Mouse (Mus musculus): ENCODE measurements at regions not wholly inside any gene's neighbourhood (a gene's known extent, or its start where the extent isn't known, plus 50 kb on each side); places are given as distances from the start of the nearest gene placed in this dataset.

DNA sequence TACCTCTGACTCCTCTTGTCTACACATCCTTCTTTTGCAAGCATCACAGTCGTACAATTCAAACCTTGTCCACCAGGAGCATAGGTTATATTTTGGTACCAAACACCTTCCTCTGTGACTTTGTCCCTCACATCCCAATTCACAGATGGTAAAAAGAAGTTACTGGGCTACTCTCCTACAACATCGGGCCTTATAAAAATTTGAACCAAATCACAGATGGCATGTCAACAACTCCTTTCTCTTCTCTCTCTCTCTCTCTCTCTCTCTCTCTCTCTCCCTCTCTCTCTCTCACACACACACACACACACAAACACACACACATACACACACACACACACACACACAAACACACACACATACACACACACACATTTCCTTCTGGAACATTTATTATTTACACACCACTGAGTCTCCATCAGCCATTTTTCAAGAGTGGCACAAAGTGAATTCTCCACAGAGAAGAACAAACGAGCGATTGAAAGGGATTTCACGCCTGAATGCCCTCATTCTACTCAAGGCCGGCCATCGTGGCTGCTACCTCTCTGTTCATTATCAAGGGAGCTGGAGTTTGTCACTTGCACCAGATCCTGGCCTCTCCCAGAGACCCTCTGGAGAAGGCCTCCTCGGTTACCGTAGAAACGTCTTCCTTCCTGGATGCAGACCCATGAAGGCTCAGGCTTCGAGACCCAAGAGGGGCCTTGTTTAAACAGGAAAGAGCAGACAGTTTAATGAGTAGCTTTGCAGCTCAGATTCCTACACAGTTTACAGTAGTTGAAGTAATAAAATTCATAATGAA lies 314.7 kb upstream of the Gm12728 start:
- no peak overlapping the region for H3K4me3 ChIP-seq (ENCODE audit: low read depth, low read length)
- 24% methylated on average over 11 of the region's 11 CpGs for WGBS
- no peaks in the 10 kb centered on the region for H3K9me3 ChIP-seq (ENCODE audit: control insufficient read depth, low read length)
- H3K9ac ChIP-seq (ENCODE audit: low read depth, low read length): no peak overlapping the region
- no peaks in the 10 kb centered on the region for H3K27me3 ChIP-seq (ENCODE audit: control insufficient read depth, insufficient read depth, low read length)
- H3K36me3 ChIP-seq (ENCODE audit: control insufficient read depth, insufficient read depth, low read length): no peaks in the 10 kb centered on the region
- H3K4me2 ChIP-seq (replicated peaks; ENCODE audit: low read depth, low read length): no peak overlapping the region
- peak overlapping the region; percentile 36; the same call in 1 of the 2 replicates for H3K27ac ChIP-seq (ENCODE audit: low read depth, low read length)
- peaks cover 5% of the 10 kb centered on the region; the same call in 1 of the 2 replicates for H3K4me1 ChIP-seq (replicated peaks; ENCODE audit: control insufficient read depth, insufficient read depth, low read length)
- DNase-seq (ENCODE audit: low spot score): peak; percentile 88
- peak; percentile 96 for ATAC-seq (ENCODE audit: low FRiP score)

DNA sequence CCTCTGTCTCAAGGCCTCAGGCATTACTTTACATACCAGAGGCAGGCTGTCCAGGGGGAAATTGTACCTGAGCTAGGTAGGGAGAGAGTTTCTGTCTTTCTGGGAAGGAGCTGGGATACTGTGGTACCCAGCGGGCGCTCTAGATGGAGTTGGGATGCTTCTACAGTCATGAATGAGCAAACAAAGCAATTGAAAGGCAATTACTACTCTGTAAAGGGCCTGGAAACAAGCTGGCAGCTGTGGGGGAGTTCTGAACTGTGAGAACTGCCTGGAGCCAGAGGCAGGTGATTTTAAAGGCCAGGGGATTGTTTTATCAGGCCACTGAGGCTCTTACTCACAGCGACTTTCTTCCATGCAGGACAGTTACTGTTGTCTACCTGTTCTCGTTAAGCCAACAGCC lies 313.3 kb upstream of the Gm12728 start:
- Histone ChIP-seq H3K4me3 (ENCODE audit: low read depth, low read length) (no peak overlapping the region), H3K9ac (ENCODE audit: low read depth, low read length) (no peak overlapping the region), H3K27me3 (ENCODE audit: control insufficient read depth, insufficient read depth, low read length) (no peaks in the 10 kb centered on the region), H3K4me2 (replicated peaks; ENCODE audit: low read depth, low read length) (no peak overlapping the region), H3K4me1 (replicated peaks; ENCODE audit: control insufficient read depth, insufficient read depth, low read length) (peaks cover 5% of the 10 kb centered on the region; the same call in 1 of the 2 replicates), H3K36me3 (ENCODE audit: control insufficient read depth, insufficient read depth, low read length) (no peaks in the 10 kb centered on the region), H3K27ac (ENCODE audit: low read depth, low read length) (peak overlapping the region; percentile 40; the same call in 1 of the 2 replicates), H3K9me3 (ENCODE audit: control insufficient read depth, low read length) (no peaks in the 10 kb centered on the region)
- ATAC-seq (ENCODE audit: low FRiP score) (peak; percentile 28; the same call in 1 of the 2 replicates), DNase-seq (ENCODE audit: low spot score) (peak; percentile 17)
- WGBS: 69% methylated on average over 4 of the region's 4 CpGs

DNA sequence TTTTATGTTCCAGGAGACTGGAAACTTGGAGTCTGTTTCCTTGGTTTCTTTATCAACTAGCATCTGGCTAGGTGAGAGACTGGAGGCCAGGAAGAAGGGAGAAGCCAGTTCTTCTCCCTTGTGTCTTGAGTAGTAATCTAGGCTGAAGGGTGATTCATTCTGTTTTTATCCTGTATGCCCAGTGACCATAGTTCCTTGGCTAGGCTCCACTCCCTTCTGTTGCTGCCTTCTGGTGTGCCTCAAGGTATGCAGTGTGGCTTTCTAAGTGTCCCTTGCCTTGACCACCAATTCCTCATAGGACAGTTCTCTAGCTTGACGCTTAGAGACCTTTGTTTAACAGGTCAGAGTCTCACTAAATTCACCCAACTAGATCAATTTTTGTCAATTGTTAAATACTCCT lies 303.3 kb upstream of the Gm12728 start:
- H3K4me2 ChIP-seq (replicated peaks; ENCODE audit: low read depth, low read length): no peak overlapping the region
- H3K27ac ChIP-seq (ENCODE audit: low read depth, low read length): no peak overlapping the region
- DNase-seq (ENCODE audit: low spot score) (no peak), ATAC-seq (ENCODE audit: low FRiP score) (no peak)
- 85% methylated on average over 1 of the region's 1 CpGs for WGBS
- no peaks in the 10 kb centered on the region for H3K4me1 ChIP-seq (replicated peaks; ENCODE audit: control insufficient read depth, insufficient read depth, low read length)
- H3K27me3 ChIP-seq (ENCODE audit: control insufficient read depth, insufficient read depth, low read length): no peaks in the 10 kb centered on the region
- H3K9me3 ChIP-seq (ENCODE audit: control insufficient read depth, low read length): no peaks in the 10 kb centered on the region
- no peak overlapping the region for H3K4me3 ChIP-seq (ENCODE audit: low read depth, low read length)
- H3K9ac ChIP-seq (ENCODE audit: low read depth, low read length): no peak overlapping the region
- no peaks in the 10 kb centered on the region for H3K36me3 ChIP-seq (ENCODE audit: control insufficient read depth, insufficient read depth, low read length)

DNA sequence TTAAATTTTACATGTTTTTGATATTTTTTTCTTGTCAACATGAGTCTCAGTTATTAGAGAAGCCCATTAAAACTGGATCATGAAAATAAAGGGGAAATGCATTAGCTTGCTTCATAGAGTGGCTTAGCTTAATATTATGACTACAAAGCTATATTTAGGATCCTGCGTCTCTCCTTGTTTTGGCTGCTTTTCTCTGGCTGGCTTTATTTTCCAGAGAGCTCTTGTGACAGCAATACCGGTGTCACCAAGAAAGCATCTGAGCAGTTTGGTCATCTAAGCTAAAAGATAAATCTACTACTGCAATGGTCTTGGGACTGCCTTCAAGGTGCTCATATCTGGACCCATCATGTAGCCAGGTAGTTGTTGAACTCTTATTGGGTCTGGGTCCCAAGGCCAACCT lies 293.5 kb upstream of the Gm12728 start:
- ATAC-seq (ENCODE audit: low FRiP score) (no peak), DNase-seq (ENCODE audit: low spot score) (no peak)
- no peak overlapping the region for H3K4me2 ChIP-seq (replicated peaks; ENCODE audit: low read depth, low read length)
- H3K36me3 ChIP-seq (ENCODE audit: control insufficient read depth, insufficient read depth, low read length): no peaks in the 10 kb centered on the region
- no peaks in the 10 kb centered on the region for H3K4me1 ChIP-seq (replicated peaks; ENCODE audit: control insufficient read depth, insufficient read depth, low read length)
- WGBS: 97% methylated on average over 2 of the region's 2 CpGs
- H3K9me3 ChIP-seq (ENCODE audit: control insufficient read depth, low read length): no peaks in the 10 kb centered on the region
- no peak overlapping the region for H3K4me3 ChIP-seq (ENCODE audit: low read depth, low read length)
- H3K27ac ChIP-seq (ENCODE audit: low read depth, low read length): no peak overlapping the region
- no peaks in the 10 kb centered on the region for H3K27me3 ChIP-seq (ENCODE audit: control insufficient read depth, insufficient read depth, low read length)
- no peak overlapping the region for H3K9ac ChIP-seq (ENCODE audit: low read depth, low read length)

- no peak overlapping the region for H3K9ac ChIP-seq (ENCODE audit: low read depth, low read length)
- DNase-seq (ENCODE audit: low spot score) (no peak), ATAC-seq (ENCODE audit: low FRiP score) (no peak)
- no peaks in the 10 kb centered on the region for H3K27me3 ChIP-seq (ENCODE audit: control insufficient read depth, insufficient read depth, low read length)
- H3K4me2 ChIP-seq (replicated peaks; ENCODE audit: low read depth, low read length): no peak overlapping the region
- no peak overlapping the region for H3K27ac ChIP-seq (ENCODE audit: low read depth, low read length)
- H3K9me3 ChIP-seq (ENCODE audit: control insufficient read depth, low read length): no peaks in the 10 kb centered on the region
- WGBS: 92% methylated on average over 2 of the region's 2 CpGs
- H3K4me1 ChIP-seq (replicated peaks; ENCODE audit: control insufficient read depth, insufficient read depth, low read length): no peaks in the 10 kb centered on the region
- no peak overlapping the region for H3K4me3 ChIP-seq (ENCODE audit: low read depth, low read length)
- no peaks in the 10 kb centered on the region for H3K36me3 ChIP-seq (ENCODE audit: control insufficient read depth, insufficient read depth, low read length)
These were observed 283.5 kb upstream of the Gm12728 start for GRCm38 (mm10) chr4:105506190-105506589.

- Histone ChIP-seq H3K9me3 (ENCODE audit: control insufficient read depth, low read length) (no peaks in the 10 kb centered on the region), H3K9ac (ENCODE audit: low read depth, low read length) (no peak overlapping the region), H3K36me3 (ENCODE audit: control insufficient read depth, insufficient read depth, low read length) (no peaks in the 10 kb centered on the region), H3K4me3 (ENCODE audit: low read depth, low read length) (no peak overlapping the region), H3K27ac (ENCODE audit: low read depth, low read length) (no peak overlapping the region), H3K4me1 (replicated peaks; ENCODE audit: control insufficient read depth, insufficient read depth, low read length) (no peaks in the 10 kb centered on the region), H3K4me2 (replicated peaks; ENCODE audit: low read depth, low read length) (no peak overlapping the region), H3K27me3 (ENCODE audit: control insufficient read depth, insufficient read depth, low read length) (no peaks in the 10 kb centered on the region)
- DNase-seq (ENCODE audit: low spot score) (no peak), ATAC-seq (ENCODE audit: low FRiP score) (no peak)
- 87% methylated on average over 7 of the region's 7 CpGs for WGBS
These were observed 282.4 kb upstream of the Gm12728 start for GRCm38 (mm10) chr4:105507221-105507620.

GRCm38 (mm10) chr4:105509091-105509490 lies 280.6 kb upstream of the Gm12728 start:
- DNase-seq (ENCODE audit: low spot score) (no peak), ATAC-seq (ENCODE audit: low FRiP score) (no peak)
- Histone ChIP-seq H3K9me3 (ENCODE audit: control insufficient read depth, low read length) (no peaks in the 10 kb centered on the region), H3K4me1 (replicated peaks; ENCODE audit: control insufficient read depth, insufficient read depth, low read length) (no peaks in the 10 kb centered on the region), H3K4me3 (ENCODE audit: low read depth, low read length) (no peak overlapping the region), H3K9ac (ENCODE audit: low read depth, low read length) (no peak overlapping the region), H3K36me3 (ENCODE audit: control insufficient read depth, insufficient read depth, low read length) (no peaks in the 10 kb centered on the region), H3K27me3 (ENCODE audit: control insufficient read depth, insufficient read depth, low read length) (no peaks in the 10 kb centered on the region), H3K4me2 (replicated peaks; ENCODE audit: low read depth, low read length) (no peak overlapping the region), H3K27ac (ENCODE audit: low read depth, low read length) (no peak overlapping the region)
- 88% methylated on average over 3 of the region's 3 CpGs for WGBS

DNA sequence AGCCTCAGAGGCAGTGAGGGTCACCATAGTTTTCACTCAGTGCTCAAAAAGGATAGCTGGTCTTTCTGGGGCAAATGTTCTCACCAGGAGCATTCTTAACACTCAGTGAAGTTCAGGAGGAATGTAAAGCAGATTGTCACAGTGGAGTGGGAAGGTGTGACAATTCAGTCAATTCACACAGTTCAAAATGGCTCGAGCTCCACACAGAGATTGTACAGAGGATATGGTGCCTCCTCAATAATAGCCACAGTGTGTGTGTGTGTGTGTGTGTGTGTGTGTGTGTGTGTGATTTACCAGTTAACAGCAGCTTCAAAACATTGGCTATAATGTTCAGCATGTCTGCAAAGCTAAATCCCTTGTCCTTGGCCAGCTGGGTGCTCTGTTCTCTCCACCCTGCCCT lies 279.3 kb upstream of the Gm12728 start:
- no peak for DNase-seq (ENCODE audit: low spot score)
- WGBS: 84% methylated on average over 1 of the region's 1 CpGs

GRCm38 (mm10) chr4:105525135-105525534 lies 264.5 kb upstream of the Gm12728 start:
- H3K36me3 ChIP-seq (ENCODE audit: control insufficient read depth, insufficient read depth, low read length): no peaks in the 10 kb centered on the region
- ATAC-seq (ENCODE audit: low FRiP score) (no peak), DNase-seq (ENCODE audit: low spot score) (no peak)
- H3K4me2 ChIP-seq (replicated peaks; ENCODE audit: low read depth, low read length): no peak overlapping the region
- H3K4me1 ChIP-seq (replicated peaks; ENCODE audit: control insufficient read depth, insufficient read depth, low read length): no peaks in the 10 kb centered on the region
- H3K9ac ChIP-seq (ENCODE audit: low read depth, low read length): no peak overlapping the region
- WGBS: 77% methylated on average over 2 of the region's 2 CpGs
- no peaks in the 10 kb centered on the region for H3K9me3 ChIP-seq (ENCODE audit: control insufficient read depth, low read length)
- no peaks in the 10 kb centered on the region for H3K27me3 ChIP-seq (ENCODE audit: control insufficient read depth, insufficient read depth, low read length)
- no peak overlapping the region for H3K27ac ChIP-seq (ENCODE audit: low read depth, low read length)
- no peak overlapping the region for H3K4me3 ChIP-seq (ENCODE audit: low read depth, low read length)

More for the DNA sequence above, 279.3 kb upstream of the Gm12728 start:
- Histone ChIP-seq H3K4me3 (ENCODE audit: low read depth, low read length) (no peak overlapping the region), H3K4me2 (replicated peaks; ENCODE audit: low read depth, low read length) (no peak overlapping the region), H3K9me3 (ENCODE audit: control insufficient read depth, low read length) (no peaks in the 10 kb centered on the region), H3K27ac (ENCODE audit: low read depth, low read length) (no peak overlapping the region), H3K27me3 (ENCODE audit: control insufficient read depth, insufficient read depth, low read length) (no peaks in the 10 kb centered on the region), H3K9ac (ENCODE audit: low read depth, low read length) (no peak overlapping the region), H3K36me3 (ENCODE audit: control insufficient read depth, insufficient read depth, low read length) (no peaks in the 10 kb centered on the region), H3K4me1 (replicated peaks; ENCODE audit: control insufficient read depth, insufficient read depth, low read length) (no peaks in the 10 kb centered on the region)
- no peak for ATAC-seq (ENCODE audit: low FRiP score)

Measured in hindbrain, embryonic 11.5 days (tissue).